Mouse (Mus musculus): ENCODE results near the gene Mup6. TPM values are rescaled to one million over a fixed set of nuclear protein-coding genes. Genes with fewer than 3 reads are reported as not detected.

The Mup6 gene
- total RNA-seq (2023), result not detected in 2 replicates

GRCm38 (mm10) chr4:59963405-59964344 lies at the start of gene Mup6:
TSS of gene Mup6 (plus strand) at chr4:59964294.

GRCm38 (mm10) chr4:59914608-59915403 lies 49.3 kb upstream of the Mup6 start, which contains the start of gene Slc46a2:
TSS of gene Slc46a2 (minus strand) at chr4:59915056.

GRCm38 (mm10) chr4:59960610-59961009 lies 3.5 kb upstream of the Mup6 start, which contains the start of gene Mup4:
TSS of gene Mup4 (minus strand) at chr4:59960710.

Other genes with a start within 250 kb of the Mup6 start
- gene Inip, start 162.7 kb upstream of the Mup6 start, total RNA-seq (2023), result 27.8 and 31.9 TPM in 2 replicates
- 12.7 and 21.9 TPM in 2 replicates for gene Snx30, start 158.5 kb upstream of the Mup6 start, total RNA-seq (2023)
- gene Slc46a2, start 49.2 kb upstream of the Mup6 start, total RNA-seq (2023), result not detected in 2 replicates
- gene Mup4, start 3.6 kb upstream of the Mup6 start, total RNA-seq (2023), result not detected in 2 replicates
- not detected in 2 replicates for gene Mup7, start 106.2 kb downstream of the Mup6 start, total RNA-seq (2023)
- not detected in 2 replicates for gene Mup2, start 190.0 kb downstream of the Mup6 start, total RNA-seq (2023)

Measured in neutrophil, adult 65 days (primary cell).